Mouse (Mus musculus): ENCODE results near the gene Zscan4c.
"Not testable (repeated sequence)": the region's sequence is repeated elsewhere in the genome, so short reads cannot be mapped to it uniquely, and the experiment has no call there.

The Zscan4c gene

DNA sequence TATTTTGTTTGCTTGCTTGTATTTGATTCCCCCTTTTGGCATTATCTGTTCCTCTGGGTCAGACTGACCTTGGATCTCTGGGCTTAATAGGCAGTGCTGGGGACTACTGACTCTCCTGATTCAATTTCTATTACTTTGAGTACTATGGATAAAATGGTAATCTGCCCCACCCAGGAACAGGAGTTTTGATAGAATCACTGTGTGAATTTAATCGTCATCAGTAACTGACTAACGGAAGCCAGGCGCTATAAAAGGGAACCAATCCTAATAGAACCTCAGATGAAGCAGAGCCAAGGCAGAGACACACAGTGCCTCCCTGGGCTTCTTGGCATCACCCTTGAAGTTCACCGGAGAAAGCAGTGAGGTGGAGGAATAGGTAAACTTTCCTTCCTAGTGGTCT lies at the start of gene Zscan4c:
TSS of gene Zscan4c (plus strand) at position 301 of the 400 bp plus-strand sequence.
- not testable (repeated sequence) for DNase-seq (ENCODE audit: low spot score)
